Mouse (Mus musculus) inflammation-experienced regulatory T-cells, adult 6 months (primary cell): ENCODE results near the gene Phf23. TPM values are rescaled to one million over a fixed set of nuclear protein-coding genes. Genes with fewer than 3 reads are reported as not detected.
A peak's percentile ranks its signal among the peaks of the same experiment; 100 is the strongest.
"Not testable (repeated sequence)": the region's sequence is repeated elsewhere in the genome, so short reads cannot be mapped to it uniquely, and the experiment has no call there.

Source experiments
- ATAC-seq: one replicate; pipeline ENCODE4 v1.8.0; 2017
- polyA plus RNA-seq, 3 experiments: library from polyadenylated mRNA; unstranded; fragments of 100-300 nt; shearing (Covaris generic); gene quantifications; one replicate each; pipeline ENCODE4 v1.2.1; 2017

Gene Phf23
- polyA plus RNA-seq: 10 to 100 TPM; 32.7 to 38.3 (median 36.0) TPM

GRCm38 (mm10) chr11:69995391-69995960 lies at the start of gene Phf23:
Gene Phf23, plus strand, starts transcription at chr11:69995777.
- peak; percentile 70 for ATAC-seq

DNA sequence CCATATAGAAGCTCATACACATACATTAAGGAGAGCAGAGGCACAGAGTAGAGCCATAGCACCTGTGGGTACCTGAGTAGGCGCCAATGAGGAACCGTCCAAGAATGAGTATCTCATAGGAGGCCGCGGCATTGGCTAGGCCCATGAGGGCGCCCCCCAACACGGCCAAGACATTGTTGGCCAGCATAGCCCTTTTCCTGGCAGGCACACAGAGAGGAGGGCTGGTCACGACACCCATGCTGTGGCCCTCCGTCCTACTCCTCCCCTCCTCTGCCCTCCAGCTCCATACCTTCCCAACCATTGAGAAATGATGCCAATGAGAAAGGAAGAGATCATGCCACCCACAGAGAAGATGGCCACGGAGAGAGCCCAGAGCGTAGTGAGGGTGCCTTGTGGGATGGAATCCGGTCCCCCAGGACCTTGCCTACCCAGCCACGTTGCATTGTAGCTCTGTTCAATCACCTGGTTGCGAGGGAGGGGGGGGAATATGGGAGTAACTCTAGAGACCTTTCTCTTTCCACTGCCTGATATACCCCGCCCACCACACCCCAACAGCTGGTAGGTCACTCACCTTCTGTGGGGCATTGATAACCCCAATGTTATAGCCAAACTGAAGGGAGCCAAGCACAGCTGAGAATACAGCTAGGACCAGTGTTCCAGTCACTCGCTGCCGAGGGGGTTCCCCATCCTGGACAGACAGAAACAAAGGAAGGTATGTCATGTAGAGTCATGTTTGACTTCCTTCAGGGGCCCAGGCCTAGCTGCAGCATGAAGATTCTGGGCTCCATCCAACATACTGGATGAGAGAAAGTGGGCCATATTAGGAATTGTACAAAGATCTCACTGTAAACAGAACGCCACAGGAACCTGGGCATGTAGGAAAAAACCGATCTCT lies 49.3 kb upstream of the Phf23 start:
- ATAC-seq: no peak

GRCm38 (mm10) chr11:69947337-69948065 lies 48.1 kb upstream of the Phf23 start:
- ATAC-seq: no peak

- peak; percentile 87 for ATAC-seq
These were observed 47.4 kb upstream of the Phf23 start, which contains the start of gene Slc2a4 for GRCm38 (mm10) chr11:69948066-69948762. Gene Slc2a4, minus strand, starts transcription at chr11:69948188.

GRCm38 (mm10) chr11:69948763-69949150 lies 46.8 kb upstream of the Phf23 start:
- peak; percentile 73 for ATAC-seq

GRCm38 (mm10) chr11:69950807-69951459 lies 44.6 kb upstream of the Phf23 start:
- no peak for ATAC-seq

GRCm38 (mm10) chr11:69952274-69952673 lies 43.3 kb upstream of the Phf23 start:
- ATAC-seq: no peak

DNA sequence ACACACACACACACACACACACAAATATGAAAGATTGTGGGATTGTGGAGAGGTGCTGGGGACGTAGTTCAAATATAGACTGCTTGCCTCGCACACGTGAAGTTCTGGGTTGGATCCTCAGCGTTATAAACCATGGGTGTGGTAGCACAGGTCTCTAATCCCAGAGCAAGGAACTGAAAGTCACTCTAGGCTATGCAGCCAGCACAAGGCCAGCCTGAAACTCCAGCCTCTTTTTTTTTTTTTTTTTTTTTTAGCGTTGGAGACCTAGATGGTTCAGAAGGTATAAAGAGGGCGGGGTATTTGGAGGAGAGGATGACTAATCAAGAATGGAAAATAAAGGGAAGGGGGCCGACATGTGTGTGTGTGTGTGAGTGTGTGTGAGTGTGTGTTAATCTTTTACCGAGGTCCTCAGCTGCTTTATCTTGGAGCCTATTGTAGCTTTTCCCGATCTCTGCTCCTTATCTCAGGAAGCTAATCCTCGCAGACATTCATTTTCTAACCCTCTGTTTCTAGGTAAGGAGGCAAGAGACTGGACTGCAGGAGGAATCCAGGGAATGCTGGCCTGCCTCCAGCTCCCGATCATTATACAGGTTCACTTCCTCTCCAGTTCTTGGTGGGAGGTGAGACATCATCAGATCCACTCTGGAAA lies 42.2 kb upstream of the Phf23 start:
- no peak for ATAC-seq

DNA sequence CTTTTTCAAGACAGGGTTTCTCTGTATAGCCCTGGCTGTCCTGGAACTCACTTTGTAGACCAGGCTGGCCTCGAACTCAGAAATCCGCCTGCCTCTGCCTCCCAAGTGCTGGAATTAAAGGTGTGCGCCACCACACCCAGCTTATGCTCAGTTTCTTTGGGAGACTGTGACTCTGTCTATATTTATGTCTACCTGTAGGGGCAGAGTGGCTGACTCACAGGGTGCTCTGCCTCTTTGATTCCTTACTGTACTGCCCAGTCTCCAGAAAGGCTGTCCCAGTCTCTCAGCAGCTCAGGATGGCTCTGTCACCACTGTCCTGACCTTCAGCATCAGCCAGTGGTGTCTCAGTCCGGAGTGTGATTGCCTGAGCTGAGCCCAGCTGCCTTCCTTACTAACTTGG lies 40.0 kb upstream of the Phf23 start:
- not testable (repeated sequence) for ATAC-seq

DNA sequence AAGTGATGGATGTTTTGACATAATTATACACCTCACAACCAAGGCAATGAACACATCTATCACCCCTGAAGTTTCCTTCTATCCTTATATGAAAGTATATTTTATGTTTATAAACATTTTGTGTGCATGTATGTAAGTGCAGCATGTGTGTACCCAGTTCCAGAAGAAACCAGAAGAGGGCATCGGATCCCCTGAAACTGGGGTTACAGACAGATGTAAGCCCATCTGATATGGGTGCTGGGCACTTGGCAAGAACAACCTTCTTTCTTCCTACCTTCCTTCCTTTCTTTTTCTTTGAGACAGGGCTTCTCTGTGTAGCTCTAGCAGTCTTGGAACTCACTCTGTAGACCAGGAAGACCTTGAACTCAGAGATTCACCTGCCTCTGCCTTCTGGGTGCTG lies 39.4 kb upstream of the Phf23 start:
- no peak for ATAC-seq

GRCm38 (mm10) chr11:69960616-69961015 lies 35.0 kb upstream of the Phf23 start:
- ATAC-seq: no peak

- no peak for ATAC-seq
These were observed 33.7 kb upstream of the Phf23 start for GRCm38 (mm10) chr11:69961841-69962240.

DNA sequence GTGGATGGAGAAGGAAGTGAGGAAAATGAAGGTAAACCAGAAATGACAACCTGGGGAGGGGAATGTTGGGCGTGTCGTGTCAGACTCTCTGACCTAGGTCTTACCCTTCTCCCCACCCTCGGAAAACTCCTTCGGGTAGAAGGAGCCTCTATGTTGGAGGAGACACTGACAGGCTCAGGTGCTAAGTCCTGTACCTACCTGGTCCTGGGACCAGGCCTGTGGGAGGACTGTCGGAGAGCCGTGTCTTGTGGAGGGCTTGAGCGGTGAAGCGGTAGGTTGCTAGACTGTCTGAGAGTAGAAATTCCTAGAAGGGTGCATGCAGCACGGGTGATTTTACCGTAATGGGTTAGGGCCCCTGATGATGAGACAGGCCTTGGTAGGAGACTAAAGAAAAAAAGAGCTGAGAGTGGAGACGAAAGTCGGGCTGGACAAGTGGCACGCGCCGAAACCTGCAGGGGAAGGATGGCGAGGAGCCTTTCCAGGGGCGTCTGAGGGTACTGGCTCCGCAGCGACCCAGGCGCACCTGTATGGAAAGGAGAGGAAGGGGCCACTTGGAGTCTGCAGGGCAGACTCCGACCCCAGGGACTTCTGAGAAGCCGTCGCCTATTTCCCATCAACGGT lies 30.8 kb upstream of the Phf23 start, which contains the start of gene Cldn7:
Gene Cldn7 (plus strand): TSS at position 130 of the 621 bp plus-strand sequence.
- no peak for ATAC-seq

DNA sequence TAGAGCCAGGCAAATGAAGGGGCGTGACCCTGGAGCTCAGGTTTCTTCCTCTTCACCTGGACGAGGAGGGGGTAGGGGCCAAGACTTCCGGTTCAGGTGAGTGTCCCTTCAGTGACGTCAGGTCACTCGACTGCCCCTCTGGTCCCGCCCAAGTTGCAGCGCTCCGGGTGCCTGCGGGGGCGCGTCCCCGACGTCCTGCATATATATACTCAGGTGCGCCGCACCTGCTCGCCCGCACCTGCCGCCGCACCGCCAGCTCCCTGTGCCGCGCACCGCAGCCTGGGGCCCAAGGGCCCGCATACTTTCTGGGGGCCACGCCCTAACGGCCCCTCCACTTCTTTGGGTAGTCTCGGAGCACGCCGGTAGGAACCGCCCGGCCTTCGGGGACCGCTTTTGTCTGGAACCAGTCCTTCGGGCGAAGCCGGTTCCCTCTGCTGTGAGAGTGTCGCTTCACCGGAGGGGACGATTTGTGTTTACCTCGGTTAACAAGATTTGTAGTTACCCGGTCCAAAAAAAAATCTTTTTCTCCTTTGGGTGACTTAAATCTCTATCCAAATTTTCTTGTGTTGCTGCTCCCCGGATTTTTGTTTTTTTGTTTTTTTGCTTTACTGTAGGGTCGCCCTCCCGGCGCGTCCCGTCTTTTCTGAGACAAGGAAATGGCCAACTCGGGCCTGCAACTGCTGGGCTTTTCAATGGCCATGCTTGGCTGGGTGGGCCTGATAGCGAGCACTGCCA lies 30.1 kb upstream of the Phf23 start:
- ATAC-seq: no peak

- no peak for ATAC-seq
These were observed 29.3 kb upstream of the Phf23 start for GRCm38 (mm10) chr11:69966006-69966859.

- ATAC-seq: no peak
These were observed 28.6 kb upstream of the Phf23 start for GRCm38 (mm10) chr11:69966860-69967517.

DNA sequence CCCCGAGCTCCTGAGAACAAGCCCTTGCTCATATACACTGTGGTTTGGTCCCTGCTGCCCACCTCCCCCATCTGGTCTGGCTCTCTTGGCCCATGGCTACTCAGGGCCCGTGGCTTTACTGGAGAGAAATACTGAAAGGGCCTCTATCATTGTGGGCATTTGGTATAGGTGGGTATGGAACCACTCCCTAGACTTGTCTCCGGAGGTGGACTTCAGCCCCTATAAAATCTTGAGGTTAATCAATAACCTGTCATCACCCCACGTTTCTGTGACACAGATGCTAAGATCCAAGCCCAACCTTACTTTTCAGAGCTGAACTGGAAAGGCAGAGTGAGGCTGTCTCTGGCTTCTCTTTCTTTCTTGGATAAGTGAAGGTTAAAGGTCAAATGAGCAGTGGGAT lies 26.8 kb upstream of the Phf23 start:
- no peak for ATAC-seq

DNA sequence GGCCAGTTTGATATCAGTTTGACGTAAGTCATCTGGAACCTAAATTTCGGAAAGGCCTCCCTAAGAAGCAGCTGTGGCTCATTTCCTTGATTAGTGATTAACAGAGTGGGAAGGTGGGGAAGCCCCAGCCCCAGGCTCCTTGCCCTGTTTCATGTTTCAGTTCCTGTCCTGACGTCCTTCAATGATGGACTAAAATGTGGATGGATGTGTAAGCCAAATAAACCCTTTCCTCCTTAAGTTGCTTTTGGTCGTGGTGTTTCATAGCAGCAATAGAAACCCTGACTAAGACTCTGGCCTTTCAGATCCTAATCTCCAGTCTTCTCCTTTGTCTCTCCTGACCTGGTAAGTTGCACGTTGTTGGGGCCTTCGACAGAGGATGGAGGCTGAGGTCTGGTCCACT lies 25.4 kb upstream of the Phf23 start:
- no peak for ATAC-seq

DNA sequence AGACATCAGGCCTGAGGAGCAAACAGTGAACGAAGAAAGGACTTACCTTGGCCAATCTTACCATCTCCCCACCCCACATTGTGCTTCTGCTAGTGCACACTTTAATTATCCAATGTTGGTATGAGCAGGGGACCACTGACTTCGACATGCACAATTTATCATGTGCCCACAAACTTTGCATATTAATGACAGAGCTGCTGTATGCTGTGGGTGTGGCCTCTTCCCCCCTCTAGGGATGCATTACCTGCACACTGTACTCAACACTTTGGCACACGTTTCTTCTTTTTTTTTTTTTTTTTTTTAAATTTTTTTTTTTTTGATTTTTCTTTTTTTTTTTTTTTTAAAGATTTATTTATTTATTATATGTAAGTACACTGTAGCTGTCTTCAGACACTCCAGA lies 24.8 kb upstream of the Phf23 start:
- ATAC-seq: no peak
